12 mouse cellular contexts compared by ENCODE assay signal in the genomic region with DNA sequence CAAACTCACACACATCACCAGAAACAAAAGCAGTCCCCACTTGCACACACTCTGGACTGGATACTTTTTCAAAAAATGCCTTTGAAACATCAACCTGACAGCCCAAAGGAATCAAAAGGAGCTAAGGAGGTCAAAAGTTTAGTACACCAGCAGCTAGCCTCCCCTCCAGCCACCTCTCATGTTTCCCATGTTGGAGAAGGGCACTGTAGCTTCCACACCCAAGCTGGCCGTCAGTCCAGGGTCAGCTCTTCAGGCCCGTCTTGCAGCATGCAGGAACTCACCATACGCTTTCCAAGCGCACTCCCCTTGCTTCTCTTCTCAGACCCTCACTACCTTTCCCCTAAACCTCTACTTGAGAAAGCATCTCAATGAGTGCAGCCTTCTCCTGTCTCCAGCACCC. TPM values are rescaled to one million over a fixed set of nuclear protein-coding genes. Genes with fewer than 3 reads are reported as not detected.
DNase-seq lines count a peak whose midpoint lies in the region; ATAC-seq and TF ChIP-seq lines count a peak whose summit lies in the region.
"Had no signal": no experiment of that assay in that cellular context is flagged by ENCODE, and none has a peak within 500 bp of the region (broad histone marks: within the 10 kb centered on the region; RNA-seq: fewer than 3 reads in every experiment).

No protein-coding gene starts in this region.

- no peak overlapping the region for H3K9ac ChIP-seq in forebrain, embryonic 13.5 days
- no peak overlapping the region for H3K9ac ChIP-seq in forebrain, embryonic 14.5 days (ENCODE audit: low read length)
- no peak overlapping the region for H3K9ac ChIP-seq in heart, postnatal 0 days (replicated peaks; ENCODE audit: low read depth, low read length)
- H3K9ac ChIP-seq in embryonic facial prominence, embryonic 15.5 days, result no peak overlapping the region
- H3K9ac ChIP-seq: liver, embryonic 12.5 days; midbrain, embryonic 15.5 days had no signal

- H3K4me2 ChIP-seq in forebrain, embryonic 13.5 days, result peak overlapping the region; percentile 18
- H3K4me2 ChIP-seq in forebrain, embryonic 14.5 days (ENCODE audit: low read length), result no peak overlapping the region
- peak overlapping the region; percentile 43 for H3K4me2 ChIP-seq in heart, postnatal 0 days (ENCODE audit: low read depth, low read length)
- peak overlapping the region; percentile 17; the same call in 1 of the 2 replicates for H3K4me2 ChIP-seq in embryonic facial prominence, embryonic 15.5 days (replicated peaks)
- H3K4me2 ChIP-seq: liver, embryonic 12.5 days; midbrain, embryonic 15.5 days had no signal

- 65% methylated on average over 4 of the region's 4 CpGs for WGBS in forebrain, embryonic 13.5 days
- WGBS in forebrain, embryonic 14.5 days, result 72% methylated on average over 4 of the region's 4 CpGs
- 47% methylated on average over 4 of the region's 4 CpGs for WGBS in heart, postnatal 0 days
- 59% methylated on average over 4 of the region's 4 CpGs for WGBS in embryonic facial prominence, embryonic 15.5 days

- no peaks in the 10 kb centered on the region for H3K36me3 ChIP-seq in forebrain, embryonic 13.5 days (ENCODE audit: poor library complexity, severe bottlenecking)
- H3K36me3 ChIP-seq in forebrain, embryonic 14.5 days (ENCODE audit: control insufficient read depth, insufficient read depth, low read length), result no peaks in the 10 kb centered on the region
- no peaks in the 10 kb centered on the region for H3K36me3 ChIP-seq in heart, postnatal 0 days (replicated peaks; ENCODE audit: control insufficient read depth, insufficient read depth, low read length)
- H3K36me3 ChIP-seq in embryonic facial prominence, embryonic 15.5 days, result no peaks in the 10 kb centered on the region
- H3K36me3 ChIP-seq: liver, embryonic 12.5 days; midbrain, embryonic 15.5 days had no signal

- no peak for DNase-seq in forebrain, embryonic 14.5 days (ENCODE audit: low spot score)
- DNase-seq in heart, postnatal 0 days (ENCODE audit: low spot score), result no peak
- DNase-seq in heart, postnatal 4 days, result no peak
- DNase-seq in Muller cell, postnatal 12 days (ENCODE audit: inconsistent ontology term), result peak; percentile 0
- no peak for DNase-seq in layer of hippocampus, postnatal 25 days (ENCODE audit: extremely low spot score in 1 of 2, low spot score in 1 of 2)
- no peak for DNase-seq in layer of hippocampus, postnatal 14 days (ENCODE audit: low spot score in 2 of 2)
- DNase-seq: cerebellum, postnatal 25 days; kidney, postnatal 25 days had no signal

- no peak for TF ChIP-seq CTCF in heart, postnatal 0 days (IDR thresholded peaks at IDR 0.05; ENCODE audit: low read depth)

- H3K4me1 ChIP-seq in forebrain, embryonic 13.5 days, result no peaks in the 10 kb centered on the region
- no peaks in the 10 kb centered on the region for H3K4me1 ChIP-seq in forebrain, embryonic 14.5 days (ENCODE audit: control insufficient read depth, insufficient read depth, low read length)
- H3K4me1 ChIP-seq in heart, postnatal 0 days (ENCODE audit: control insufficient read depth, insufficient read depth), result no peaks in the 10 kb centered on the region
- H3K4me1 ChIP-seq in embryonic facial prominence, embryonic 15.5 days, result no peaks in the 10 kb centered on the region
- H3K4me1 ChIP-seq: liver, embryonic 12.5 days had no signal

- TF ChIP-seq EP300 in heart, postnatal 0 days (IDR thresholded peaks at IDR 0.05; ENCODE audit: low read depth), result no peak

- no peak overlapping the region for H3K27ac ChIP-seq in forebrain, embryonic 13.5 days
- H3K27ac ChIP-seq in forebrain, embryonic 14.5 days (ENCODE audit: low read depth, low read length), result no peak overlapping the region
- peak overlapping the region; percentile 0; the same call in 1 of the 2 replicates for H3K27ac ChIP-seq in heart, postnatal 0 days (ENCODE audit: low read depth)
- H3K27ac ChIP-seq in embryonic facial prominence, embryonic 15.5 days (replicated peaks), result no peak overlapping the region; the same call in 1 of the 2 replicates
- H3K27ac ChIP-seq: liver, embryonic 12.5 days; midbrain, embryonic 15.5 days had no signal

- no peak overlapping the region for H3K4me3 ChIP-seq in forebrain, embryonic 13.5 days
- no peak overlapping the region for H3K4me3 ChIP-seq in forebrain, embryonic 14.5 days (ENCODE audit: low read depth, low read length)
- H3K4me3 ChIP-seq in heart, postnatal 0 days (ENCODE audit: low read depth, low read length), result no peak overlapping the region
- H3K4me3 ChIP-seq in embryonic facial prominence, embryonic 15.5 days (replicated peaks), result peak overlapping the region; percentile 11; the same call in 1 of the 2 replicates
- H3K4me3 ChIP-seq: liver, embryonic 12.5 days; midbrain, embryonic 15.5 days had no signal

- H3K27me3 ChIP-seq in forebrain, embryonic 13.5 days, result no peaks in the 10 kb centered on the region
- H3K27me3 ChIP-seq in forebrain, embryonic 14.5 days (replicated peaks; ENCODE audit: control insufficient read depth, insufficient read depth, low read length), result no peaks in the 10 kb centered on the region
- H3K27me3 ChIP-seq in heart, postnatal 0 days (ENCODE audit: control insufficient read depth, insufficient read depth, low read length), result no peaks in the 10 kb centered on the region
- no peaks in the 10 kb centered on the region for H3K27me3 ChIP-seq in embryonic facial prominence, embryonic 15.5 days
- H3K27me3 ChIP-seq: liver, embryonic 12.5 days; midbrain, embryonic 15.5 days had no signal

- no peak for ATAC-seq in forebrain, embryonic 13.5 days
- ATAC-seq in forebrain, embryonic 14.5 days, result no peak
- ATAC-seq in heart, postnatal 0 days (ENCODE audit: insufficient read depth, low read depth), result no peak
- no peak for ATAC-seq in embryonic facial prominence, embryonic 15.5 days (ENCODE audit: insufficient number of reproducible peaks, low FRiP score, low TSS enrichment, low read depth)
- ATAC-seq: liver, embryonic 12.5 days; midbrain, embryonic 15.5 days had no signal

- no peaks in the 10 kb centered on the region for H3K9me3 ChIP-seq in forebrain, embryonic 13.5 days (replicated peaks)
- H3K9me3 ChIP-seq in forebrain, embryonic 14.5 days (replicated peaks; ENCODE audit: control insufficient read depth, low read length), result no peaks in the 10 kb centered on the region
- no peaks in the 10 kb centered on the region for H3K9me3 ChIP-seq in heart, postnatal 0 days (replicated peaks; ENCODE audit: control insufficient read depth, low read length)
- H3K9me3 ChIP-seq in embryonic facial prominence, embryonic 15.5 days (replicated peaks), result no peaks in the 10 kb centered on the region
- H3K9me3 ChIP-seq: liver, embryonic 12.5 days; midbrain, embryonic 15.5 days had no signal

RNA-seq across cellular contexts. Expression of a gene that starts 4.5 kb away (rescaled TPM):
- polyA plus RNA-seq in forebrain, embryonic 13.5 days (2015; fragmentation: Nextera tagmentation; extraction: Ambion mirVana), result 5.6 and 6.9 TPM in 2 replicates
- polyA plus RNA-seq in forebrain, embryonic 14.5 days (2014; fragmentation: Nextera tagmentation; extraction: Ambion mirVana), result 6.0 and 6.5 TPM in 2 replicates
- total RNA-seq in heart, postnatal 0 days (2014; rRNA removed; ENCODE audit: low replicate concordance), result 22.8 and 41.5 TPM in 2 replicates
- polyA plus RNA-seq in heart, postnatal 0 days (2015; fragmentation: Nextera tagmentation; extraction: Ambion mirVana), result 3.5 and 6.6 TPM in 2 replicates
- total RNA-seq in heart, postnatal 4 days (2021), result 10 to 100 TPM; 26.3 to 27.3 TPM
- polyA plus RNA-seq in embryonic facial prominence, embryonic 15.5 days (2015; fragmentation: Nextera tagmentation; extraction: Ambion mirVana), result 15.6 and 17.9 TPM in 2 replicates
- 1 to 10 TPM; 8.3 to 8.4 TPM for total RNA-seq in layer of hippocampus, postnatal 25 days (2021)
- total RNA-seq in layer of hippocampus, postnatal 14 days (2021), result 10 to 100 TPM; 13.3 to 16.6 TPM
